In genomic region chr14:75753991-75754817, GRCm38 (mm10) we compare ENCODE assay signal across 8 mouse cellular contexts. TPM values are rescaled to one million over a fixed set of nuclear protein-coding genes. Genes with fewer than 3 reads are reported as not detected.
A peak's percentile ranks its signal among the peaks of the same experiment; 100 is the strongest.
DNase-seq lines count a peak whose midpoint lies in the region; ATAC-seq lines count a peak whose summit lies in the region.

TSS of gene Cog3 (minus strand) at chr14:75754517.

- ATAC-seq in hindbrain, embryonic 16.5 days = peak; percentile 98

- DNase-seq in WW6 (ENCODE audit: low read depth, low spot score) = peak; percentile 52
- peak; percentile 95 to 97 for DNase-seq in cerebellum, postnatal 4 days (ENCODE audit: low spot score in 2 of 2)
- DNase-seq in gastrocnemius, adult 18-20 months (ENCODE audit: low spot score) = peak; percentile 98
- DNase-seq in left cerebral cortex, adult 18-20 months (ENCODE audit: low spot score in 2 of 2) = peak; percentile 98
- DNase-seq in right cerebral cortex, adult 18-20 months = peak; percentile 97
- peak; percentile 91 for DNase-seq in urinary bladder, postnatal 10 days (ENCODE audit: low spot score)

- peak within 1 kb of the TSS; percentile 85 for H3K4me3 ChIP-seq in hindbrain, embryonic 16.5 days (ENCODE audit: low read length)
- H3K4me3 ChIP-seq in macrophage (ENCODE audit: inconsistent target) = peak within 1 kb of the TSS; percentile 73

- peaks cover 24% of the 10 kb centered on the region for H3K4me1 ChIP-seq in hindbrain, embryonic 16.5 days (ENCODE audit: control insufficient read depth, insufficient read depth, low read depth, low read length)

- H3K27ac ChIP-seq in hindbrain, embryonic 16.5 days (ENCODE audit: low read depth, low read length) = peak within 1 kb of the TSS; percentile 82
- peak within 1 kb of the TSS; percentile 31; the same call in 1 of the 2 replicates for H3K27ac ChIP-seq in macrophage

- H3K79me2 ChIP-seq in macrophage (ENCODE audit: inconsistent target) = peaks cover 47% of the 10 kb centered on the region

- H3K36me3 ChIP-seq in hindbrain, embryonic 16.5 days (ENCODE audit: control insufficient read depth, insufficient read depth, low read length) = 0 out of 2 replicates have a peak, but pooled peaks cover 1% of the 10 kb centered on the region
- peaks cover 2% of the 10 kb centered on the region; the same call in 1 of the 2 replicates for H3K36me3 ChIP-seq in macrophage (ENCODE audit: inconsistent target)

- no peaks in the 10 kb centered on the region; the same call in 1 of the 2 replicates for H3K27me3 ChIP-seq in hindbrain, embryonic 16.5 days (replicated peaks; ENCODE audit: control insufficient read depth, insufficient read depth, low read length)

- under 1% methylated on average over 78 of the region's 78 CpGs for WGBS in hindbrain, embryonic 16.5 days
- WGBS in macrophage (ENCODE audit: missing documents) = under 1% methylated on average over 77 of the region's 78 CpGs

- H3K9ac ChIP-seq in hindbrain, embryonic 16.5 days (ENCODE audit: low read depth, low read length) = peak within 1 kb of the TSS; percentile 96

- H3K4me2 ChIP-seq in hindbrain, embryonic 16.5 days (ENCODE audit: low read length) = peak within 1 kb of the TSS; percentile 74

- no peaks in the 10 kb centered on the region for H3K9me3 ChIP-seq in hindbrain, embryonic 16.5 days (ENCODE audit: control insufficient read depth, low read length)

RNA-seq across cellular contexts. Expression of gene Cog3, which starts in this region (rescaled TPM):
- 1 to 10 TPM; 7.3 to 8.1 TPM for total RNA-seq in gastrocnemius, adult 18-20 months (2021)
- polyA plus RNA-seq in hindbrain, embryonic 16.5 days (2015; fragmentation: Nextera tagmentation; extraction: Ambion mirVana) = 15.8 and 18.3 TPM in 2 replicates
- 10 to 100 TPM; 24.3 to 25.5 TPM for total RNA-seq in left cerebral cortex, adult 18-20 months (2021)
- 100 to 1,000 TPM in 7 of 26 experiments, 10 to 100 TPM in 19; 59.6 to 116 (median 84.0) TPM for total RNA-seq in macrophage (2018; cell fraction: chromatin; rRNA removed)
- 10 to 100 TPM; 14.4 to 27.6 (median 19.4) TPM for total RNA-seq in macrophage (2018; cell fraction: cytosol; rRNA removed)
- total RNA-seq in macrophage (2018; cell fraction: nucleus; rRNA removed) = 10 to 100 TPM; 29.4 to 81.2 (median 54.1) TPM
- 15.9 to 17.5 TPM (median 16.1 TPM) in 3 replicates for polyA plus RNA-seq in macrophage (2018)

Comparison
In these comparisons a context has a peak if more than half of its experiments do, and no peak if none do; other contexts are left out.
1. Peak in every context shown above with its lines: DNase-seq, ATAC-seq, H3K4me3 ChIP-seq and H3K27ac ChIP-seq.